Mouse (Mus musculus) stomach, embryonic 15.5 days (tissue): ENCODE measurements around the gene Rhcg. TPM values are rescaled to one million over a fixed set of nuclear protein-coding genes. Genes with fewer than 3 reads are reported as not detected.

ENCODE experiments used
- ATAC-seq: fragments of 200-750 bp; cut with Nextera tagmentation; 2 replicates; pipeline ENCODE4 v1.8.0; 2017; ENCODE audit warnings: low read depth, moderate number of reproducible peaks, moderate TSS enrichment; ENCODE audit not compliant: insufficient read depth, low FRiP score
- H3K27ac ChIP-seq: fragments of 300-500 bp; sonication (generic); 2 replicates; pipeline ENCODE4 v1.5.1; 2015; ENCODE audit warnings: mild to moderate bottlenecking, inconsistent platforms
- H3K27me3 ChIP-seq: fragments of 300-500 bp; sonication (generic); replicated peaks from 2 replicates; pipeline ENCODE4 v1.6.1; 2015; ENCODE audit warnings: inconsistent platforms
- H3K36me3 ChIP-seq: fragments of 300-500 bp; sonication (generic); 2 replicates; pipeline ENCODE4 v1.6.1; 2015; ENCODE audit warnings: inconsistent platforms
- H3K4me1 ChIP-seq: fragments of 300-500 bp; sonication (generic); 2 replicates; pipeline ENCODE4 v1.6.1; 2015; ENCODE audit warnings: inconsistent platforms
- H3K4me2 ChIP-seq: fragments of 300-500 bp; sonication (generic); 2 replicates; pipeline ENCODE4 v1.6.1; 2015; ENCODE audit warnings: mild to moderate bottlenecking, inconsistent platforms
- H3K4me3 ChIP-seq: fragments of 300-500 bp; sonication (generic); replicated peaks from 2 replicates; pipeline ENCODE4 v1.5.1; 2015; ENCODE audit warnings: inconsistent platforms
- H3K9ac ChIP-seq: fragments of 300-500 bp; sonication (generic); 2 replicates; pipeline ENCODE4 v1.6.1; 2015; ENCODE audit warnings: inconsistent platforms
- H3K9me3 ChIP-seq: fragments of 300-500 bp; sonication (generic); 2 replicates; pipeline ENCODE4 v1.6.1; 2016; ENCODE audit warnings: inconsistent platforms
- WGBS: fragments of 180-500 bp; shearing (Covaris S2); methylation state at CpG from one replicate; pipeline ENCODE4 v1.1.7; 2015; 5-methylcytosine and 5-hydroxymethylcytosine counted together
- polyA plus RNA-seq: library from polyadenylated mRNA; unstranded; fragments of >200 nt; fragmentation: Nextera tagmentation; extraction: Ambion mirVana; gene quantifications from 2 replicates; pipeline ENCODE4 v1.2.1, GENCODE M21; 2015

Gene Rhcg
- polyA plus RNA-seq, 1 experiment from 2014 or later = 0.41 TPM

DNA sequence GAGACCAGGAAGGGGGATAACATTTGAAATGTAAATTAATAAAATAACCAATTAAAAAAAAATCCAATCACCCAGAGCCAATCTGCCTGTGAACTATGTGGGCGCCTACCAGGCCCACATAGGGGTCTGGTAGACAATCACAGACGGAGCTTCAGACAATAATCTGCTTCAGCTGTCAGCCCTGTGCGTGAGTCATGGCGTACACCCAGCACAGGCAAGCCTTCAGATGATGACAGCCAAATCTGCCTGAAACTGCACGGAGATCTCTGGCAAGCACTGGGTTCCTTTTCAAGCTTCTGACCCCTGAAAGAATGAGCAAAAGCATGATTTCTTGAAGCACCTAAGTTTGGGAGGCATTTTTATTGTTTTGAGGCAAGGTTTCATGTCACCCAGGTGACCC lies 8.7 kb upstream of the Rhcg start:
- H3K36me3 ChIP-seq = no peaks in the 10 kb centered on the region
- H3K4me1 ChIP-seq = no peaks in the 10 kb centered on the region
- no peak overlapping the region for H3K9ac ChIP-seq
- no peaks in the 10 kb centered on the region for H3K27me3 ChIP-seq
- no peak for ATAC-seq
- no peaks in the 10 kb centered on the region for H3K9me3 ChIP-seq
- H3K27ac ChIP-seq = no peak overlapping the region
- no peak overlapping the region for H3K4me3 ChIP-seq
- 78% methylated on average over 5 of the region's 5 CpGs for WGBS
- no peak overlapping the region for H3K4me2 ChIP-seq

- Histone ChIP-seq H3K4me2 (no peak overlapping the region), H3K9ac (no peak overlapping the region), H3K27me3 (peaks cover 6% of the 10 kb centered on the region; the same call in 1 of the 2 replicates), H3K9me3 (no peaks in the 10 kb centered on the region), H3K4me3 (no peak overlapping the region), H3K4me1 (no peaks in the 10 kb centered on the region), H3K36me3 (no peaks in the 10 kb centered on the region), H3K27ac (no peak overlapping the region)
- ATAC-seq = no peak
- WGBS = 40% methylated on average over 8 of the region's 8 CpGs
Observed at GRCm38 (mm10) chr7:79623086-79623485, 5.6 kb upstream of the Rhcg start.

GRCm38 (mm10) chr7:79619493-79619892 lies 2.0 kb upstream of the Rhcg start:
- Histone ChIP-seq H3K27ac (no peak overlapping the region), H3K4me1 (peaks cover 3% of the 10 kb centered on the region; the same call in 1 of the 2 replicates), H3K27me3 (peaks cover 40% of the 10 kb centered on the region), H3K4me2 (no peak overlapping the region), H3K9ac (no peak overlapping the region), H3K36me3 (no peaks in the 10 kb centered on the region), H3K4me3 (no peak overlapping the region), H3K9me3 (no peaks in the 10 kb centered on the region)
- WGBS = 72% methylated on average over 4 of the region's 4 CpGs
- ATAC-seq = no peak

DNA sequence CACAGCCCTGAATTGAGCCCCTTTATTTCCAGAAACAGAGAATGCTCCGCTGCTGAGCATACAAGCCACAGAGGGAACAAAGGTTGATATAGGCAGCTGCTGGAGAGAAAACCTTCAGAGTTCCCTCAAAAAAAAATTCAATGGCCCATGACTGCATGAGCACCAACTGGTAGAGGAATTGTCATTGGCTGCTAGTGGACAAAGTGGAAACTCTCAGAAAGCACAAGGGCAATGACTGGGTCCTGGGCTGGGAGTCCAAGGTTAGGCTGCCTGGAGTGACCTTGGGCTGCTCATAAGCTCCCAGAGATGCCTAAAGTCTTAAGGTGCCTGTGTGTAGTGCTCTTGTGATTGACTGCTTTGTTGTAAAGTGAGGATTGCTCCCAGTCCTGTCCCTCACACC lies 1.5 kb downstream of the Rhcg start:
- 63% methylated on average over 1 of the region's 1 CpGs for WGBS
- no peak overlapping the region for H3K4me2 ChIP-seq
- no peak for ATAC-seq
- no peaks in the 10 kb centered on the region for H3K36me3 ChIP-seq
- H3K27me3 ChIP-seq = peaks cover 48% of the 10 kb centered on the region
- no peaks in the 10 kb centered on the region for H3K9me3 ChIP-seq
- no peak overlapping the region for H3K4me3 ChIP-seq
- H3K4me1 ChIP-seq = peaks cover 3% of the 10 kb centered on the region; the same call in 1 of the 2 replicates
- no peak overlapping the region for H3K27ac ChIP-seq
- H3K9ac ChIP-seq = no peak overlapping the region

DNA sequence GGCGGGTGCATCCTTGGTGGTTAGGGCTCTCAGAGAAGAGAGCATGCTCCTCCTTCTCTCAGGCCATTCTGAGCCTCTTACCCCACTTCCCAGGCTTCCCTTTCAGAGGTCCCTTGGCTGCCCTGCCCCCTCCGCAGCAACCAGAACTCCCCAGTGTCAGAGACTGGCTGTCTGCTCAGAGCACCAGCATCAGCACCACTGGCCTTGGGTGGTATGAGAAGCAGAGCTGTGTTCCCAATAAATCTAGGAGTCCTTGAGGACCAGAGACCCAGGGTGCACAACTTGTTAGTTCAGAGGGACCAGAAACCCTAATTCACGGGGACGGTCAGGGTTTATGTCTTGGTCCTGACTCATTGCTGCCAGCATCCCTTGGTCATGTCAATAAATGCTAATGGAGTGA lies 2.4 kb downstream of the Rhcg start:
- ATAC-seq = no peak
- H3K27me3 ChIP-seq = peaks cover 48% of the 10 kb centered on the region
- WGBS = 76% methylated on average over 4 of the region's 4 CpGs
- H3K9ac ChIP-seq = no peak overlapping the region
- peaks cover 3% of the 10 kb centered on the region; the same call in 1 of the 2 replicates for H3K4me1 ChIP-seq
- H3K4me3 ChIP-seq = no peak overlapping the region
- no peak overlapping the region for H3K27ac ChIP-seq
- H3K36me3 ChIP-seq = no peaks in the 10 kb centered on the region
- no peak overlapping the region for H3K4me2 ChIP-seq
- H3K9me3 ChIP-seq = no peaks in the 10 kb centered on the region

DNA sequence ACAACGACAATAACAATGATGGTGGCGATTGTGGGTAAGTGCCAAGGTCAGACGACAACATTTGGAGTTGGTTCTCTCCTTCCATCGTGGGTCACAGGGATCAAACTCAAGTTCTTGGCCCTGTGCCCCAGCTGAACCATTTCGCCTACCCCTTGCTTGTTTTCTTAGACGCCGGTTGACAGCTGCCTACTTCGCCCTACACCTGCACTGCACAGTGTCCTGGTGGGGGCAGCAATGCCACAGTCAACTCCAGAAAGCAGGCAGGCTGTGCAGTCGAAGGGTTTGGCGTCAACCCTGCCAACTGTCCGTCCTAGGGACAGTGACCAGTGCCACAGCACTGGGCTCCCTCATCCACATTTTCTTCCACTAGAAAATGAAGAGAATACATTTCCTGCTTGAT lies 4.1 kb downstream of the Rhcg start:
- ATAC-seq = no peak
- peaks cover 3% of the 10 kb centered on the region; the same call in 1 of the 2 replicates for H3K4me1 ChIP-seq
- H3K9me3 ChIP-seq = no peaks in the 10 kb centered on the region
- no peak overlapping the region for H3K4me3 ChIP-seq
- H3K27me3 ChIP-seq = peaks cover 43% of the 10 kb centered on the region
- H3K36me3 ChIP-seq = no peaks in the 10 kb centered on the region
- H3K9ac ChIP-seq = no peak overlapping the region
- no peak overlapping the region for H3K4me2 ChIP-seq
- 51% methylated on average over 11 of the region's 11 CpGs for WGBS
- no peak overlapping the region for H3K27ac ChIP-seq

DNA sequence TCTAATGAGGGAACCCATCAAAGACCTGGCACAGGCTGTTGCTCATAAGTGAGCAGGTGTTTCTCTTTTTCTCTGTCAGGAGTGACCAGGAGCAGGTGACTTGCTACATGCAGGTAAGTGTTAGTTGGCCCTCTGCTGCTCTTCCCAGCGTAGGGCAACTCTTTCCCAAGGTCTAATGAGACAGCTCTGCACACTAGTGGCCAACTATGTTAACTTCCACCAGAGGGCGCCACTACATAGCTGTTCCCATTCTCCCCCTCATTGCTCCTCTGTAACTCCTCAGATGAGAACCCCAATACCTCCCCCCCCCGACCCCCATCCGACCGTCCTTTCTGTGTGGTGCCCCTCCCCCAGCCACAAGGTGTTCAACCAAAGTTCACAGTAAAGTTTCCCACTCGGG lies 4.7 kb downstream of the Rhcg start:
- H3K4me2 ChIP-seq = no peak overlapping the region
- no peaks in the 10 kb centered on the region for H3K9me3 ChIP-seq
- WGBS = 11% methylated on average over 6 of the region's 6 CpGs
- H3K4me1 ChIP-seq = peaks cover 4% of the 10 kb centered on the region; the same call in 1 of the 2 replicates
- ATAC-seq = no peak; the same call in 1 of the 2 replicates
- H3K4me3 ChIP-seq = no peak overlapping the region
- H3K27ac ChIP-seq = no peak overlapping the region
- H3K27me3 ChIP-seq = peaks cover 43% of the 10 kb centered on the region
- no peaks in the 10 kb centered on the region for H3K36me3 ChIP-seq
- H3K9ac ChIP-seq = no peak overlapping the region

DNA sequence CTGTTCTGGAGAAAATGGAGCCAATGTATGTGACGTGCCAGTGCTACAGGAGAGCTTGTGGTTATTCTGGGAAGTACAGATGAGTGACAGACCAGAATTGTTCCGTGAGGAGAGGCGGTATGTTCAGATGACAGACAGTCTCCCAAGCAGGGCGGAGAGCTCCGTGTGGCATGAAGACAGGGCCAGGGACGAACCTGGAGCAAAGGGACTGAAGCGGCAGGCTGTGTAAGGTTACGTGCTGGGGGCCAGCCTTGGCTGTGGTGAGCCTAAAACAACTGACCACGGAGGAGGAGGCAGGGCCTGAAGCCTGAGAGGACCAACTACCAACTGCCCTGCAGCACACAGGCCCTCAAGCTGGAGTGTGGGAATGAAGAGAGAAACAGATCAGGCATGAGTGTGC lies 5.6 kb downstream of the Rhcg start:
- Histone ChIP-seq H3K27ac (no peak overlapping the region), H3K9me3 (no peaks in the 10 kb centered on the region), H3K4me3 (no peak overlapping the region), H3K4me2 (no peak overlapping the region), H3K27me3 (peaks cover 43% of the 10 kb centered on the region), H3K36me3 (no peaks in the 10 kb centered on the region), H3K9ac (no peak overlapping the region), H3K4me1 (peaks cover 7% of the 10 kb centered on the region; the same call in 1 of the 2 replicates)
- no peak for ATAC-seq
- 77% methylated on average over 9 of the region's 9 CpGs for WGBS

DNA sequence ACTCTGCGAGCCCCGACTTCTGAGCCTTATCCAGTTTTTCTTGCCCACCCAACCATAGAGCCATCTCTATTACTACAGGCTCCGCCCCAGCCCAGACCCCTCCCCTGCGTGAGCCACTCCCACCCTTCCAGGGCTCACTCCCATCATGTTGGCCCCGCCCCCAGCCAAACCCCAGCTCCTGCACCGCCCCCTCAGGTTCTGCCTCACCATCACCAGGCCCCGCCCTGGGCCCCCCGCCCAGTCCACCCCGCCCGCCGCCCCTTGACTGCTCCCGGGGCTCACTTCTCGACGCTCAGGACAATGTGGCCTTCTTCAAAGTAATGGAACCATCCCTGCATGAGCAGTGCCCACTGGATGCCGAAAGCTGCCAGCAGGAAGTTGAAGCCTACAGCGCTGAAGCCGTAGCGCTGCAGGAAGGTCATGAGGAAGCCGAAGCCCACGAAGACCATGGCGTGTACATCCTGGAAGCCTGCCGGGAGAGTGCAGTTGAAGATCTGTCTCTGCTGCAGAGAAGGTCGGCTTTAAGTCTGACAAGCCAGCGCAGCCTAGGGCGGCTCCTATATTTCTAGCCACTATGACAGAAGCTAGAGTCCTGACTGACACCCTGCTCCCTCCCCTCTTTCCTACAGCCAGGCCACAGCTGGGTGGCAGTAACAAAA lies 10.1 kb downstream of the Rhcg start:
- Histone ChIP-seq H3K36me3 (no peaks in the 10 kb centered on the region), H3K4me1 (peaks cover 7% of the 10 kb centered on the region; the same call in 1 of the 2 replicates), H3K4me3 (peak overlapping the region; percentile 24), H3K27ac (no peak overlapping the region), H3K4me2 (peak overlapping the region; percentile 65), H3K27me3 (peaks cover 28% of the 10 kb centered on the region), H3K9me3 (no peaks in the 10 kb centered on the region), H3K9ac (no peak overlapping the region)
- 2% methylated on average over 25 of the region's 25 CpGs for WGBS
- peak; percentile 59; the same call in 1 of the 2 replicates for ATAC-seq

- H3K36me3 ChIP-seq = no peaks in the 10 kb centered on the region
- ATAC-seq = no peak
- peaks cover 7% of the 10 kb centered on the region; the same call in 1 of the 2 replicates for H3K4me1 ChIP-seq
- peaks cover 30% of the 10 kb centered on the region for H3K27me3 ChIP-seq
- no peak overlapping the region for H3K27ac ChIP-seq
- no peak overlapping the region for H3K4me3 ChIP-seq
- WGBS = 31% methylated on average over 3 of the region's 3 CpGs
- H3K9me3 ChIP-seq = no peaks in the 10 kb centered on the region
- peak overlapping the region; percentile 65 for H3K4me2 ChIP-seq
- H3K9ac ChIP-seq = no peak overlapping the region
Observed at GRCm38 (mm10) chr7:79606766-79607165, 10.7 kb downstream of the Rhcg start.

- Histone ChIP-seq H3K36me3 (no peaks in the 10 kb centered on the region), H3K4me2 (no peak overlapping the region), H3K4me1 (no peaks in the 10 kb centered on the region), H3K4me3 (no peak overlapping the region), H3K9ac (no peak overlapping the region), H3K27me3 (peaks cover 37% of the 10 kb centered on the region), H3K27ac (no peak overlapping the region), H3K9me3 (no peaks in the 10 kb centered on the region)
- no peak for ATAC-seq
- WGBS = 46% methylated on average over 8 of the region's 8 CpGs
Observed at GRCm38 (mm10) chr7:79602006-79602405, 15.5 kb downstream of the Rhcg start.

- 78% methylated on average over 10 of the region's 10 CpGs for WGBS
- ATAC-seq = no peak
- no peak overlapping the region for H3K9ac ChIP-seq
- no peaks in the 10 kb centered on the region for H3K4me1 ChIP-seq
- H3K27me3 ChIP-seq = peaks cover 41% of the 10 kb centered on the region
- H3K27ac ChIP-seq = no peak overlapping the region
- no peak overlapping the region for H3K4me2 ChIP-seq
- H3K4me3 ChIP-seq = no peak overlapping the region
- H3K9me3 ChIP-seq = no peaks in the 10 kb centered on the region
- H3K36me3 ChIP-seq = no peaks in the 10 kb centered on the region
Observed at GRCm38 (mm10) chr7:79600122-79600521, 17.3 kb downstream of the Rhcg start.
